Mouse (Mus musculus): ENCODE results near the gene Hbq1a.

DNA sequence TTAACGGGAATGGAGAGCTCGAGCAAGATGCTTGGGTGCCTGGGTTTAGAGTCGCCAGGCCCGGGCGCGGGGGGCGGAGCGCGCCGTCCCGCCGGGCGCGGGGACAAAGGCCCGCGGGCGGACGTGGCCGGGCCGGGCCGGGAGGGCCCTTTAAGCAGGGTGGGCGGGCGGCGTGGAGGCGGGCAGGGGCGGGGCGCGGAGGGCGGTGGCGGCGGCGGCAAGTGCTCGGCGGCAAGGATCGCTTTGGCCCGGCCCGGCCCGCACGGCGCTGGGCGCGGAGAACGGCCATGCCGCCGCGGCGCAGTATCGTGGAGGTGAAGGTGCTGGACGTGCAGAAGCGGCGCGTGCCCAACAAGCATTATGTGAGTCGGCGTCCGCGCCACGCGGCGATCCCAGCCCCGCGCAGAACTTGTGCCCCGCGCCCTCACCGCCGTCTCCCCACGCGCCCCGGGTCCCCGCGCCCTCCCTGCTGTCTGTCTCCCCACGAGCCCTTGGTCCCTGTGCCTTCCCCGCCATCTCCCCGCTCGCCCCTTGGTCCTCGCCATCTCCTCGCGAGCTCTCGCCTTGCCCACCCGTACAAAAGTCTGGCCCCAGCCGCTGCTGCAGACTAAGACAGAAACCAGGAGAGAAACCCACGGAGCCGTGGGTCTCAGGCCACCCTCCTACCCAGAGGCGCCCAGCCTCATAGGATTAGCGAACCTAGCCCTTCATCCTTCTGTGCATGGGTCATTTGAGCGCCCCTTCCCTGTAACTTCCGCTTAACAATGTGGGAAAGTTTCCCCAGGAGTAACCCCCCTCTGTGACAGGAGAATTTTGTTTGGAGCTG, 48.0 kb downstream of the Hbq1a start, which contains the start of gene Sh3pxd2b:
- TF ChIP-seq CTCF (IDR thresholded peaks at IDR 0.05) (no peak), EP300 (IDR thresholded peaks at IDR 0.05) (no peak)

All from lung, postnatal 0 days (tissue).